Mouse (Mus musculus): ENCODE measurements at regions not wholly inside any gene's neighbourhood (a gene's known extent, or its start where the extent isn't known, plus 50 kb on each side); places are given as distances from the start of the nearest gene placed in this dataset.

- TF ChIP-seq POLR2A (IDR thresholded peaks at IDR 0.05; ENCODE audit: low read depth, low read length) (no peak), CTCF (IDR thresholded peaks at IDR 0.05; ENCODE audit: extremely low read depth, insufficient read length, insufficient replicate concordance, low read depth, low read length) (no peak)
Observed at GRCm38 (mm10) chr12:78098765-78099194, 95.3 kb upstream of the Gm6657 start.

Data from small intestine, adult 2 months (tissue).